Mouse (Mus musculus) lung, postnatal 0 days (tissue): ENCODE data around the gene Nop56.

Source experiments
- CTCF ChIP-seq: IDR thresholded peaks from 2 replicates; pipeline ENCODE4 v1.5.1; 2016; ENCODE audit warnings: antibody characterized with exemption, mild to moderate bottlenecking
- EP300 ChIP-seq: IDR thresholded peaks from 2 replicates; pipeline ENCODE4 v1.6.1; 2016; ENCODE audit warnings: antibody characterized with exemption, mild to moderate bottlenecking, control low read depth

DNA sequence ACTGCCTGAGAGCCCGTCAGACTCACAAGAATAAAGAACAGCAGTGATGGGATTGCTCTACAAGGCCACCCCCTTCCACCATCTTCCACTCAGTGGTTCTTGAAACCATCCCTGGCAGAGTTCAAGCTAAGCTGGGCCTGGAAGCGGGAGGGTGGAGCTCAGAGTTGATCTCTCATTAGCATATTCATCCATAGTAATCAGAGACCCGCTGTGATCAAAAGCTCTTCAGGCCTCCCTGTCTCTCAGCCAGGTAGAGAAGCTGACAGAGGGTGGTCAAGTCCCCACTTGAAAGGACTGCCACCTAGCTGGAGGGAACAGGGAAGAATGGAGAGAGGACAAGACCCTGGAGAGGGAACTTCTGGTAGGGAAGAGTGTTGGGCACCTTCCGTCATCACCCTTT lies 28.8 kb downstream of the Nop56 start:
- TF ChIP-seq EP300 = no peak
- TF ChIP-seq CTCF = no peak
